Mouse (Mus musculus) MEL (cell line): ENCODE results near the gene Rpl26. TPM values are rescaled to one million over a fixed set of nuclear protein-coding genes. Genes with fewer than 3 reads are reported as not detected.
A peak's percentile ranks its signal among the peaks of the same experiment; 100 is the strongest.

Source experiments
- DNase-seq: peaks from one replicate; pipeline ENCODE4 v3.0.0; 2011; ENCODE audit warnings: low read depth, low spot score
- H3K27ac ChIP-seq: 2 replicates; pipeline ENCODE4 v1.5.1; 2012; ENCODE audit warnings: low read depth, mild to moderate bottlenecking, control low read depth, low read length, moderate library complexity; ENCODE audit not compliant: control insufficient read depth
- H3K27me3 ChIP-seq, 2 experiments: fragments of 150-350 bp in 1 of 2; sonication (generic) in 1 of 2; 2 replicates each; pipeline ENCODE4 v1.6.1; 2012; ENCODE audit warnings: low read length in 2 of 2, mild to moderate bottlenecking in 2 of 2, improper control_type of control experiment in 1 of 2, moderate library complexity in 1 of 2; ENCODE audit not compliant: insufficient read depth in 2 of 2, control insufficient read depth in 1 of 2
- H3K36me3 ChIP-seq, 2 experiments: 2 replicates each; pipeline ENCODE4 v1.6.1; 2012 to 2014; ENCODE audit warnings: low read length in 2 of 2, improper control_type of control experiment in 1 of 2, inconsistent platforms in 1 of 2, mild to moderate bottlenecking in 1 of 2; ENCODE audit not compliant: insufficient read depth in 2 of 2, control insufficient read depth in 1 of 2
- H3K4me1 ChIP-seq, 2 experiments: fragments of 150-350 bp in 1 of 2; sonication (generic) in 1 of 2; 2 replicates each; pipeline ENCODE4 v1.6.1; 2012; ENCODE audit warnings: low read length in 2 of 2, improper control_type of control experiment in 1 of 2, mild to moderate bottlenecking in 1 of 2; ENCODE audit not compliant: insufficient read depth in 2 of 2, control insufficient read depth in 1 of 2
- H3K4me3 ChIP-seq, 2 experiments: fragments of 150-350 bp in 1 of 2; sonication (generic) in 1 of 2; 2 replicates each; pipeline ENCODE4 v1.5.1; 2012; ENCODE audit warnings: low read depth in 2 of 2, low read length in 2 of 2, mild to moderate bottlenecking in 2 of 2, moderate library complexity in 2 of 2, control low read depth in 1 of 2, improper control_type of control experiment in 1 of 2; ENCODE audit not compliant: control insufficient read depth in 1 of 2, insufficient read depth in 1 of 2
- H3K79me2 ChIP-seq: 2 replicates; pipeline ENCODE4 v1.6.1; 2012; ENCODE audit warnings: mild to moderate bottlenecking, low read length, moderate library complexity; ENCODE audit not compliant: control insufficient read depth, poor library complexity, insufficient read depth
- H3K9ac ChIP-seq: 2 replicates; pipeline ENCODE4 v1.6.1; 2012; ENCODE audit warnings: low read depth, mild to moderate bottlenecking, control low read depth, low read length, moderate library complexity; ENCODE audit not compliant: control insufficient read depth, poor library complexity, severe bottlenecking
- H3K9me3 ChIP-seq: fragments of 150-350 bp; sonication (generic); replicated peaks from 2 replicates; pipeline ENCODE4 v1.6.1; 2012; ENCODE audit warnings: mild to moderate bottlenecking, low read length, improper control_type of control experiment, moderate library complexity; ENCODE audit not compliant: insufficient read depth
- CHD2 ChIP-seq: IDR thresholded peaks from 2 replicates; pipeline ENCODE4 v1.6.1; 2011; ENCODE audit warnings: low read length, improper control_type of control experiment
- ELF1 ChIP-seq: IDR thresholded peaks from 2 replicates; pipeline ENCODE4 v1.6.1; 2014; ENCODE audit warnings: low read depth, mild to moderate bottlenecking, inconsistent platforms, low read length, improper control_type of control experiment, moderate library complexity
- ETS1 ChIP-seq: IDR thresholded peaks from 2 replicates; pipeline ENCODE4 v1.6.1; 2012; ENCODE audit warnings: low read depth, mild to moderate bottlenecking, inconsistent platforms, low read length, improper control_type of control experiment, moderate library complexity
- JUND ChIP-seq: IDR thresholded peaks from 2 replicates; pipeline ENCODE4 v1.6.1; 2011; ENCODE audit warnings: low read depth, mild to moderate bottlenecking, improper control_type of control experiment, low read length
- KAT2A ChIP-seq: conservative IDR thresholded peaks from 2 replicates; pipeline ENCODE4 v1.6.1; 2012; ENCODE audit warnings: low read depth, low read length, improper control_type of control experiment, inconsistent platforms
- MAFK ChIP-seq: IDR thresholded peaks from 2 replicates; pipeline ENCODE4 v1.6.1; 2011; ENCODE audit warnings: low read depth, mild to moderate bottlenecking, low read length, improper control_type of control experiment, borderline replicate concordance
- MAX ChIP-seq: IDR thresholded peaks from 2 replicates; pipeline ENCODE4 v1.6.1; 2011; ENCODE audit warnings: low read length, improper control_type of control experiment
- MEF2A ChIP-seq: IDR thresholded peaks from 2 replicates; pipeline ENCODE4 v1.6.1; 2014; ENCODE audit warnings: low read depth, mild to moderate bottlenecking, inconsistent platforms, low read length, improper control_type of control experiment; ENCODE audit not compliant: poor library complexity, insufficient replicate concordance, severe bottlenecking; ENCODE audit errors: extremely low read depth
- NRF1 ChIP-seq: IDR thresholded peaks from 2 replicates; pipeline ENCODE4 v1.6.1; 2014; ENCODE audit warnings: low read depth, mild to moderate bottlenecking, inconsistent platforms, low read length, improper control_type of control experiment, moderate library complexity; ENCODE audit not compliant: poor library complexity, insufficient read depth, severe bottlenecking
- POLR2AphosphoS2 ChIP-seq: IDR thresholded peaks from 2 replicates; pipeline ENCODE4 v1.6.1; 2011; ENCODE audit warnings: low read length, improper control_type of control experiment
- POLR2AphosphoS5 ChIP-seq: IDR thresholded peaks from 2 replicates; pipeline ENCODE4 v1.6.1; 2012; ENCODE audit warnings: low read depth, borderline replicate concordance, mild to moderate bottlenecking, inconsistent platforms, low read length, moderate library complexity, mixed read lengths
- RCOR1 ChIP-seq: IDR thresholded peaks from 2 replicates; pipeline ENCODE4 v1.6.1; 2012; ENCODE audit warnings: low read depth, mild to moderate bottlenecking, inconsistent platforms, low read length, improper control_type of control experiment
- TBP ChIP-seq: IDR thresholded peaks from 2 replicates; pipeline ENCODE4 v1.8.0; 2011; ENCODE audit warnings: low read depth, low read length, improper control_type of control experiment
- USF1 ChIP-seq: IDR thresholded peaks from 2 replicates; pipeline ENCODE4 v1.6.1; 2014; ENCODE audit warnings: low read depth, mild to moderate bottlenecking, inconsistent platforms, low read length, improper control_type of control experiment, moderate library complexity
- polyA plus RNA-seq, 2 experiments: library from polyadenylated mRNA; stranded (reverse) in 1 of 2; unstranded in 1 of 2; fragments of >175 nt in 1 of 2; fragments of >200 nt in 1 of 2; gene quantifications; 2 replicates each; pipeline versions ENCODE4 v1.2.1 to v1.2.4; 2012; ENCODE audit warnings: low replicate concordance in 2 of 2, low read depth in 1 of 2; ENCODE audit not compliant: insufficient read length in 2 of 2, insufficient read depth in 1 of 2, missing spikeins in 1 of 2
- total RNA-seq: library from RNA; depleted of rRNA; stranded (reverse); fragments of 300-350 nt; gene quantifications from 2 replicates; pipeline ENCODE4 v1.2.3, GENCODE M21; 2012

The Rpl26 gene
- total and polyA plus RNA-seq, 3 experiments, result 3,167 to 5,512 TPM; not detected in 1

GRCm38 (mm10) chr11:68939451-68940304 lies 38.3 kb downstream of the Rpl26 start (continued):
- 0 out of 2 replicates have a peak, but pooled peaks have one; percentile 21 for TF ChIP-seq ETS1
- TF ChIP-seq CHD2, result no peak
- peak; percentile 90 for TF ChIP-seq USF1
- no peak; the same call in 1 of the 2 replicates for TF ChIP-seq RCOR1
- no peak for TF ChIP-seq KAT2A
- TF ChIP-seq ELF1, result peak; percentile 95
- TF ChIP-seq POLR2AphosphoS2, result peak; percentile 80
- no peak for TF ChIP-seq POLR2AphosphoS5
- TF ChIP-seq, all 39 proteins: peak for 15

GRCm38 (mm10) chr11:68940516-68940915 lies 39.1 kb downstream of the Rpl26 start:
- Histone ChIP-seq H3K36me3 (peaks cover 0 to 9% of the 10 kb centered on the region in 2 experiments; a peak in 1 of 4 replicates), H3K4me3 (peak overlapping the region in 1 of 2 experiments; percentile 80; a peak in 2 of 4 replicates), H3K4me1 (peaks cover 0 to 11% of the 10 kb centered on the region in 2 experiments; a peak in 1 of 4 replicates), H3K27me3 (no peaks in the 10 kb centered on the region; a peak in 1 of 4 replicates), H3K27ac (no peak overlapping the region), H3K9ac (peak overlapping the region; percentile 59; the same call in 1 of the 2 replicates), H3K9me3 (no peaks in the 10 kb centered on the region), H3K79me2 (no peaks in the 10 kb centered on the region)
- 0 out of 2 replicates have a peak, but pooled peaks have one; percentile 21 for TF ChIP-seq TBP
- no peak for TF ChIP-seq MAFK
- no peak for DNase-seq

- no peaks in the 10 kb centered on the region for H3K9me3 ChIP-seq
- no peaks in the 10 kb centered on the region for H3K27me3 ChIP-seq
- TF ChIP-seq POLR2AphosphoS2 (no peak), MAX (no peak), TBP (no peak), JUND (no peak), CHD2 (no peak), MEF2A (no peak), NRF1 (no peak)
These were observed 41.3 kb downstream of the Rpl26 start for GRCm38 (mm10) chr11:68942731-68943130.

More at GRCm38 (mm10) chr11:68942731-68943130, 41.3 kb downstream of the Rpl26 start:
- Histone ChIP-seq H3K27ac (no peak overlapping the region), H3K4me1 (peaks cover 0 to 15% of the 10 kb centered on the region in 2 experiments; a peak in 2 of 4 replicates), H3K4me3 (no peak overlapping the region), H3K36me3 (peaks cover 0 to 9% of the 10 kb centered on the region in 2 experiments; a peak in 1 of 4 replicates), H3K9ac (no peak overlapping the region), H3K79me2 (no peaks in the 10 kb centered on the region)
- no peak for DNase-seq
